Mouse (Mus musculus) MN1 (cell line): ENCODE data around the gene Phox2a.

Experiments used
- DNase-seq: peaks from one replicate; pipeline ENCODE4 v3.0.0-alpha.2; 2016; ENCODE audit warnings: low spot score

Phox2a gene

GRCm38 (mm10) chr7:101837606-101838471 lies 19.7 kb downstream of the Phox2a start, which contains the start of gene Inppl1:
Gene Inppl1 (minus strand): TSS chr7:101838229.
- DNase-seq, result peak; percentile 83

GRCm38 (mm10) chr7:101844186-101844585 lies 26.1 kb downstream of the Phox2a start:
- DNase-seq, result no peak

- no peak for DNase-seq
Measured at GRCm38 (mm10) chr7:101847934-101848333, 29.8 kb downstream of the Phox2a start.

GRCm38 (mm10) chr7:101851689-101852088 lies 33.6 kb downstream of the Phox2a start:
- DNase-seq, result no peak

- DNase-seq, result no peak
Measured at GRCm38 (mm10) chr7:101852846-101853245, 34.7 kb downstream of the Phox2a start.

- DNase-seq, result no peak
Measured at GRCm38 (mm10) chr7:101853816-101854215, 35.7 kb downstream of the Phox2a start.

- DNase-seq, result no peak
Measured at GRCm38 (mm10) chr7:101857094-101857493, 39.0 kb downstream of the Phox2a start, which contains the start of gene Folr2. Gene Folr2 (minus strand): TSS chr7:101857194.

- DNase-seq, result no peak
Measured at GRCm38 (mm10) chr7:101858362-101858761, 40.2 kb downstream of the Phox2a start.

- peak; percentile 37 for DNase-seq
Measured at GRCm38 (mm10) chr7:101860978-101861377, 42.9 kb downstream of the Phox2a start.

GRCm38 (mm10) chr7:101862291-101862690 lies 44.2 kb downstream of the Phox2a start:
- no peak for DNase-seq

GRCm38 (mm10) chr7:101863415-101863814 lies 45.3 kb downstream of the Phox2a start, which contains the start of gene Anapc15:
Gene Anapc15 (plus strand): TSS chr7:101863715.
- no peak for DNase-seq

GRCm38 (mm10) chr7:101866491-101867265 lies 48.6 kb downstream of the Phox2a start:
- DNase-seq, result no peak

- no peak for DNase-seq
Measured at GRCm38 (mm10) chr7:101867482-101867881, 49.4 kb downstream of the Phox2a start.

- DNase-seq, result peak; percentile 77
Measured at GRCm38 (mm10) chr7:101868241-101869162, 50.4 kb downstream of the Phox2a start.

- DNase-seq, result peak; percentile 21
Measured at GRCm38 (mm10) chr7:101869163-101869500, 51.0 kb downstream of the Phox2a start.

- no peak for DNase-seq
Measured at GRCm38 (mm10) chr7:101870629-101871028, 52.5 kb downstream of the Phox2a start, which contains the start of gene Folr1. Gene Folr1 (minus strand): TSS chr7:101870788.

GRCm38 (mm10) chr7:101871296-101871695 lies 53.2 kb downstream of the Phox2a start:
- no peak for DNase-seq
